Mouse (Mus musculus) limb, embryonic 11.5 days (tissue): Measurements from ENCODE around the gene Aqp3. TPM values are rescaled to one million over a fixed set of nuclear protein-coding genes. Genes with fewer than 3 reads are reported as not detected.

Experiments
- ATAC-seq: fragments of 200-750 bp; cut with Nextera tagmentation; 2 replicates; pipeline ENCODE4 v1.8.0; 2017; ENCODE audit warnings: low read depth; ENCODE audit not compliant: insufficient number of reproducible peaks, low FRiP score, low TSS enrichment
- DNase-seq: peaks from one replicate; pipeline ENCODE4 v3.0.0-alpha.2; 2015; ENCODE audit warnings: low spot score
- H3K27ac ChIP-seq: fragments of 300-500 bp; sonication (generic); replicated peaks from 2 replicates; pipeline ENCODE4 v1.5.1; 2014; ENCODE audit warnings: low read depth, mild to moderate bottlenecking, low read length
- H3K27me3 ChIP-seq: fragments of 300-500 bp; sonication (generic); 2 replicates; pipeline ENCODE4 v1.6.1; 2014; ENCODE audit warnings: mild to moderate bottlenecking, low read length, mixed read lengths; ENCODE audit not compliant: control insufficient read depth, insufficient read depth
- H3K36me3 ChIP-seq: fragments of 300-500 bp; sonication (generic); 2 replicates; pipeline ENCODE4 v1.6.1; 2014; ENCODE audit warnings: mild to moderate bottlenecking, low read length, moderate library complexity, mixed read lengths; ENCODE audit not compliant: control insufficient read depth, insufficient read depth
- H3K4me1 ChIP-seq: fragments of 300-500 bp; sonication (generic); 2 replicates; pipeline ENCODE4 v1.6.1; 2014; ENCODE audit warnings: low read length, mixed read lengths; ENCODE audit not compliant: control insufficient read depth, insufficient read depth
- H3K4me2 ChIP-seq: fragments of 300-500 bp; sonication (generic); 2 replicates; pipeline ENCODE4 v1.6.1; 2014; ENCODE audit warnings: low read depth, mild to moderate bottlenecking, moderate library complexity; ENCODE audit not compliant: severe bottlenecking
- H3K4me3 ChIP-seq: fragments of 300-500 bp; sonication (generic); 2 replicates; pipeline ENCODE4 v1.5.1; 2014; ENCODE audit warnings: low read depth, low read length
- H3K9ac ChIP-seq: fragments of 300-500 bp; sonication (generic); 2 replicates; pipeline ENCODE4 v1.6.1; 2014; ENCODE audit warnings: mild to moderate bottlenecking, low read length
- H3K9me3 ChIP-seq: fragments of 300-500 bp; sonication (generic); 2 replicates; pipeline ENCODE4 v1.6.1; 2016; ENCODE audit warnings: low read length; ENCODE audit not compliant: control insufficient read depth
- WGBS: fragments of 180-500 bp; shearing (Covaris S2); extraction: QIAGEN DNeasy Blood & Tissue Kit; methylation state at CpG from one replicate; pipeline ENCODE4 v1.1.7; 2014; 5-methylcytosine and 5-hydroxymethylcytosine counted together
- polyA plus RNA-seq: library from polyadenylated mRNA; unstranded; fragments of >200 nt; fragmentation: Nextera tagmentation; extraction: Ambion mirVana; gene quantifications from 2 replicates; pipeline ENCODE4 v1.2.1, GENCODE M21; 2014

The Aqp3 gene
- polyA plus RNA-seq, 1 experiment from 2014 or later, result 1.2 TPM

GRCm38 (mm10) chr4:41133529-41134291 is 35.7 kb upstream of the Aqp3 start:
- H3K27ac ChIP-seq, result no peak overlapping the region
- H3K9me3 ChIP-seq, result no peaks in the 10 kb centered on the region
- ATAC-seq, result no peak
- H3K36me3 ChIP-seq, result peaks cover 5% of the 10 kb centered on the region
- H3K4me3 ChIP-seq, result no peak overlapping the region
- DNase-seq, result no peak
- no peaks in the 10 kb centered on the region for H3K27me3 ChIP-seq
- H3K4me2 ChIP-seq, result no peak overlapping the region
- 75% methylated on average over 6 of the region's 6 CpGs for WGBS
- no peaks in the 10 kb centered on the region; the same call in 1 of the 2 replicates for H3K4me1 ChIP-seq
- H3K9ac ChIP-seq, result no peak overlapping the region

- no peak overlapping the region for H3K4me3 ChIP-seq
- H3K9me3 ChIP-seq, result no peaks in the 10 kb centered on the region
- H3K4me1 ChIP-seq, result no peaks in the 10 kb centered on the region; the same call in 1 of the 2 replicates
- no peak overlapping the region for H3K4me2 ChIP-seq
- no peak for DNase-seq
- WGBS, result 79% methylated on average over 6 of the region's 6 CpGs
- H3K27me3 ChIP-seq, result no peaks in the 10 kb centered on the region
- ATAC-seq, result no peak
- H3K27ac ChIP-seq, result no peak overlapping the region
- H3K36me3 ChIP-seq, result no peaks in the 10 kb centered on the region
- no peak overlapping the region for H3K9ac ChIP-seq
Measured at GRCm38 (mm10) chr4:41132471-41132870, 34.5 kb upstream of the Aqp3 start.

- no peak for ATAC-seq
- Histone ChIP-seq H3K4me3 (no peak overlapping the region), H3K27ac (no peak overlapping the region), H3K27me3 (no peaks in the 10 kb centered on the region), H3K4me2 (no peak overlapping the region), H3K9ac (no peak overlapping the region), H3K36me3 (no peaks in the 10 kb centered on the region), H3K9me3 (no peaks in the 10 kb centered on the region), H3K4me1 (no peaks in the 10 kb centered on the region)
- 91% methylated on average over 3 of the region's 3 CpGs for WGBS
- DNase-seq, result no peak
Measured at GRCm38 (mm10) chr4:41129836-41130235, 31.9 kb upstream of the Aqp3 start.

- Histone ChIP-seq H3K4me2 (no peak overlapping the region), H3K9ac (no peak overlapping the region), H3K4me1 (no peaks in the 10 kb centered on the region), H3K27me3 (no peaks in the 10 kb centered on the region), H3K4me3 (no peak overlapping the region), H3K36me3 (no peaks in the 10 kb centered on the region), H3K9me3 (no peaks in the 10 kb centered on the region), H3K27ac (no peak overlapping the region)
- no peak for ATAC-seq
- 6% methylated on average over 2 of the region's 2 CpGs for WGBS
- peak; percentile 69 for DNase-seq
Measured at GRCm38 (mm10) chr4:41129406-41129805, 31.4 kb upstream of the Aqp3 start.

- Histone ChIP-seq H3K4me1 (peaks cover 3% of the 10 kb centered on the region; the same call in 1 of the 2 replicates), H3K4me3 (peak within 1 kb of the TSS; percentile 66), H3K9ac (peak within 1 kb of the TSS; percentile 57), H3K9me3 (no peaks in the 10 kb centered on the region), H3K27me3 (no peaks in the 10 kb centered on the region), H3K36me3 (peaks cover 14% of the 10 kb centered on the region; the same call in 1 of the 2 replicates), H3K27ac (no peak within 1 kb of the TSS), H3K4me2 (peak within 1 kb of the TSS; percentile 78)
- peak; percentile 98 for DNase-seq
- WGBS, result 2% methylated on average over 29 of the region's 29 CpGs
- ATAC-seq, result peak; percentile 99
Measured at GRCm38 (mm10) chr4:41124180-41124951, 26.4 kb upstream of the Aqp3 start, which contains the start of gene Nol6. Gene Nol6, minus strand, starts transcription at chr4:41124455.

- Histone ChIP-seq H3K27me3 (no peaks in the 10 kb centered on the region), H3K9ac (no peak overlapping the region), H3K4me2 (no peak overlapping the region), H3K9me3 (no peaks in the 10 kb centered on the region), H3K36me3 (peaks cover 46% of the 10 kb centered on the region), H3K4me3 (no peak overlapping the region), H3K27ac (no peak overlapping the region), H3K4me1 (peaks cover 3% of the 10 kb centered on the region; the same call in 1 of the 2 replicates)
- WGBS, result 79% methylated on average over 11 of the region's 11 CpGs
- DNase-seq, result peak; percentile 76
- ATAC-seq, result peak; percentile 13; the same call in 1 of the 2 replicates
Measured at GRCm38 (mm10) chr4:41118706-41119292, 20.8 kb upstream of the Aqp3 start.

GRCm38 (mm10) chr4:41116817-41117216 is 18.8 kb upstream of the Aqp3 start:
- Histone ChIP-seq H3K4me1 (no peaks in the 10 kb centered on the region), H3K9ac (no peak overlapping the region), H3K27me3 (no peaks in the 10 kb centered on the region), H3K27ac (no peak overlapping the region), H3K36me3 (peaks cover 46% of the 10 kb centered on the region), H3K4me2 (no peak overlapping the region), H3K4me3 (no peak overlapping the region), H3K9me3 (no peaks in the 10 kb centered on the region)
- 70% methylated on average over 3 of the region's 3 CpGs for WGBS
- ATAC-seq (no peak), DNase-seq (no peak)

- ATAC-seq, result no peak
- Histone ChIP-seq H3K9ac (no peak overlapping the region), H3K4me2 (no peak overlapping the region), H3K27ac (no peak overlapping the region), H3K4me1 (no peaks in the 10 kb centered on the region), H3K4me3 (no peak overlapping the region), H3K9me3 (no peaks in the 10 kb centered on the region), H3K36me3 (peaks cover 45% of the 10 kb centered on the region), H3K27me3 (no peaks in the 10 kb centered on the region)
- no peak for DNase-seq
- 93% methylated on average over 15 of the region's 15 CpGs for WGBS
Measured at GRCm38 (mm10) chr4:41115793-41116192, 17.8 kb upstream of the Aqp3 start.
